Mouse (Mus musculus) myocyte (in vitro differentiated cells): Measurements from ENCODE around the gene Shank3.

Experiments
- CEBPB ChIP-seq: IDR thresholded peaks from 2 replicates; pipeline ENCODE4 v1.6.1; 2011; ENCODE audit warnings: mild to moderate bottlenecking, moderate library complexity; ENCODE audit not compliant: poor library complexity, insufficient read depth, severe bottlenecking
- E2F4 ChIP-seq: IDR thresholded peaks from one replicate; pipeline ENCODE4 v1.6.1; 2011; ENCODE audit warnings: mild to moderate bottlenecking, control low read depth, moderate library complexity; ENCODE audit not compliant: insufficient read depth
- MAX ChIP-seq: IDR thresholded peaks from one replicate; pipeline ENCODE4 v1.6.1; 2011; ENCODE audit warnings: low read depth, mild to moderate bottlenecking, control low read depth
- MYOD1 ChIP-seq, 3 experiments: IDR thresholded peaks; one replicate each; pipeline ENCODE4 v1.6.1; 2011; ENCODE audit warnings: control low read depth in 2 of 3, low read depth in 2 of 3, mild to moderate bottlenecking in 2 of 3, moderate library complexity in 1 of 3; ENCODE audit not compliant: insufficient read length in 2 of 3, control insufficient read depth in 1 of 3
- MYOG ChIP-seq, 3 experiments: IDR thresholded peaks; one replicate each; pipeline ENCODE4 v1.6.1; 2011; ENCODE audit warnings: control low read depth in 2 of 3, low read depth in 2 of 3, mild to moderate bottlenecking in 2 of 3; ENCODE audit not compliant: insufficient read length in 2 of 3, control insufficient read depth in 1 of 3, insufficient read depth in 1 of 3
- POLR2A ChIP-seq: IDR thresholded peaks from one replicate; pipeline ENCODE4 v1.6.1; 2011; ENCODE audit warnings: low read depth, mild to moderate bottlenecking, control low read depth, moderate library complexity; ENCODE audit not compliant: insufficient read length
- POLR2AphosphoS2 ChIP-seq: IDR thresholded peaks from one replicate; pipeline ENCODE4 v1.6.1; 2011; ENCODE audit warnings: low read depth, control low read depth; ENCODE audit not compliant: insufficient read length
- REST ChIP-seq: IDR thresholded peaks from one replicate; pipeline ENCODE4 v1.6.1; 2011; ENCODE audit warnings: mild to moderate bottlenecking, control low read depth, moderate library complexity; ENCODE audit not compliant: insufficient read depth, insufficient read length
- SRF ChIP-seq: IDR thresholded peaks from one replicate; pipeline ENCODE4 v1.6.1; 2011; ENCODE audit warnings: low read depth; ENCODE audit not compliant: control insufficient read depth, insufficient read length
- TCF12 ChIP-seq: IDR thresholded peaks from one replicate; pipeline ENCODE4 v1.6.1; 2011; ENCODE audit warnings: mild to moderate bottlenecking, control low read depth; ENCODE audit not compliant: poor library complexity, insufficient read depth, severe bottlenecking
- TCF3 ChIP-seq: IDR thresholded peaks from one replicate; pipeline ENCODE4 v1.6.1; 2011; ENCODE audit warnings: low read depth, control low read depth; ENCODE audit not compliant: insufficient read length
- USF1 ChIP-seq: IDR thresholded peaks from one replicate; pipeline ENCODE4 v1.6.1; 2011; ENCODE audit warnings: low read depth, mild to moderate bottlenecking, control low read depth, moderate library complexity

DNA sequence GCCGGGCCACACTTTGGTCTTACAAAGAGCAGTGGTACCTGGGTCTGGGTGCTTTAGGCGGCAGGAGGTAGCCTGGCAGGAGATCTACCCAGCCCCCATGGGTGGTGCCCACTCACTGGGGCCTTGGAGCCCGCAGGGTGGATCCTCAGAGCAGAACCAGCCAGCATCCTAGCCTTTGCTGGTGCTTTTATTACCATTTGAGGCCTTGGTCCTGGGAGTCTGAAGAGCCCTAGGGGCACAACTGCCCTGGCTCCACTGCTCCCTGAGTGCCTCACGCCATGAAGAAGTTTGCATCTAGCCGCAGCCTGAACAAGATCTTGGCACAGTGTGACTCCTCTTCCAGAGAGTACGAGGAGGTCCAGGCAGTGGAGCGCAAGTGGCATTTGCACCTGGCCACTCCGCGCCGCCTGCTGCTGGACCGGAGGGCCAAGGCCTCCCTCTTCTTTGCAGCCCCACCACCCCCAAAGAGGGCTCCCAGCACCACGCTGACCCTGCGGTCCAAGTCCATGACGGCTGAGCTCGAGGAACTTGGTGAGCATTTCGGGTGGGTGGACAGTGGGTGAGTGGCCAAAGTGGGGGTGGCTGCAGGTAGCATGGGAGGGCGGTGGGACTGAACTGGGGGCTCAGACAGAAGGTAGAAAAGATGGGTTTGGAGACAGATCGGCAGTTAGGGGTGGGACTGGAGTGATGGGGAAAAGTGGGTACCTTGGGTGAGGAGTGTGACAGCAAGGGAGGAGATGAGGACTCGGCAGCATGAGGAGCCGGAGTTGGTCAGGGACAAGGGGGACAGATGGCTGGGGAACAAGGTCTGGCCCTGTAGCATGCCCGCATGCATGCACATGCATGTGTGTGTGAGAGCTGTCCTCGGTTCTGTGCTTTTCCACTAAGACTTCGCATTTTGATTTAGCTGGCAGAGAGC, 33.8 kb downstream of the Shank3 start:
- TF ChIP-seq MYOG (IDR thresholded peaks at IDR 0.05; ENCODE audit: control insufficient read depth in 1 of 3, insufficient read depth in 1 of 3, insufficient read length in 2 of 3, low read depth in 2 of 3) (no peak), POLR2A (no peak), USF1 (no peak), MAX (no peak), E2F4 (no peak), MYOD1 (IDR thresholded peaks at IDR 0.05; ENCODE audit: control insufficient read depth in 1 of 3, insufficient read length in 2 of 3, low read depth in 2 of 3) (no peak), TCF12 (no peak), REST (no peak), SRF (no peak), POLR2AphosphoS2 (no peak), TCF3 (no peak), CEBPB (no peak)
